Mouse (Mus musculus) midbrain, embryonic 10.5 days (tissue): ENCODE results near the gene 9130008F23Rik. TPM values are rescaled to one million over a fixed set of nuclear protein-coding genes. Genes with fewer than 3 reads are reported as not detected.

ENCODE experiments used
- DNase-seq: peaks from one replicate; pipeline ENCODE4 v3.0.0-alpha.2; 2017; ENCODE audit warnings: low spot score
- H3K27ac ChIP-seq: fragments of 300-500 bp; sonication (generic); replicated peaks from 2 replicates; pipeline ENCODE4 v1.5.1; 2016; ENCODE audit warnings: mild to moderate bottlenecking
- H3K27me3 ChIP-seq: fragments of 300-500 bp; sonication (generic); 2 replicates; pipeline ENCODE4 v1.6.1; 2016; ENCODE audit warnings: low read depth, mild to moderate bottlenecking; ENCODE audit not compliant: poor library complexity, severe bottlenecking
- H3K36me3 ChIP-seq: fragments of 300-500 bp; sonication (generic); 2 replicates; pipeline ENCODE4 v1.6.1; 2016; ENCODE audit warnings: mild to moderate bottlenecking, moderate library complexity
- H3K4me1 ChIP-seq: fragments of 300-500 bp; sonication (generic); 2 replicates; pipeline ENCODE4 v1.6.1; 2016
- H3K4me3 ChIP-seq: fragments of 300-500 bp; sonication (generic); 2 replicates; pipeline ENCODE4 v1.5.1; 2016; ENCODE audit warnings: mild to moderate bottlenecking, moderate library complexity
- H3K9me3 ChIP-seq: fragments of 300-500 bp; sonication (generic); replicated peaks from 2 replicates; pipeline ENCODE4 v1.6.1; 2016; ENCODE audit warnings: mild to moderate bottlenecking
- WGBS: fragments of 180-500 bp; shearing (Covaris S2); methylation state at CpG from one replicate; pipeline ENCODE4 v1.1.7; 2016; 5-methylcytosine and 5-hydroxymethylcytosine counted together
- polyA plus RNA-seq: library from polyadenylated mRNA; unstranded; fragments of >200 nt; fragmentation: Nextera tagmentation; extraction: Ambion mirVana; gene quantifications from 2 replicates; pipeline ENCODE4 v1.2.1, GENCODE M21; 2016

Gene 9130008F23Rik
- 0.85 and 1.3 TPM in 2 replicates for polyA plus RNA-seq

GRCm38 (mm10) chr17:40879924-40880691 lies at the start of gene 9130008F23Rik:
Gene 9130008F23Rik, minus strand, starts transcription at chr17:40880559.
- peaks cover 14% of the 10 kb centered on the region; the same call in 1 of the 2 replicates for H3K27me3 ChIP-seq
- H3K27ac ChIP-seq: peak within 1 kb of the TSS; percentile 84
- H3K4me3 ChIP-seq: peak within 1 kb of the TSS; percentile 64
- H3K9me3 ChIP-seq: no peaks in the 10 kb centered on the region
- peaks cover 15% of the 10 kb centered on the region for H3K4me1 ChIP-seq
- DNase-seq: peak; percentile 66
- under 1% methylated on average over 40 of the region's 40 CpGs for WGBS
- no peaks in the 10 kb centered on the region for H3K36me3 ChIP-seq

GRCm38 (mm10) chr17:40915499-40915898 lies 35.1 kb upstream of the 9130008F23Rik start:
- H3K27me3 ChIP-seq: no peaks in the 10 kb centered on the region
- no peaks in the 10 kb centered on the region for H3K4me1 ChIP-seq
- H3K27ac ChIP-seq: no peak overlapping the region
- no peak for DNase-seq
- H3K36me3 ChIP-seq: no peaks in the 10 kb centered on the region
- H3K4me3 ChIP-seq: no peak overlapping the region
- H3K9me3 ChIP-seq: no peaks in the 10 kb centered on the region
- 82% methylated on average over 2 of the region's 2 CpGs for WGBS

GRCm38 (mm10) chr17:40914250-40914649 lies 33.9 kb upstream of the 9130008F23Rik start, which contains the start of gene Glyatl3:
Gene Glyatl3, minus strand, starts transcription at chr17:40914350.
- Histone ChIP-seq H3K27me3 (no peaks in the 10 kb centered on the region), H3K4me3 (no peak within 1 kb of the TSS), H3K9me3 (no peaks in the 10 kb centered on the region), H3K4me1 (no peaks in the 10 kb centered on the region), H3K27ac (no peak within 1 kb of the TSS), H3K36me3 (no peaks in the 10 kb centered on the region)
- WGBS: 95% methylated on average over 2 of the region's 2 CpGs
- no peak for DNase-seq

- DNase-seq: peak; percentile 13
- no peaks in the 10 kb centered on the region for H3K27me3 ChIP-seq
- H3K27ac ChIP-seq: no peak overlapping the region
- H3K36me3 ChIP-seq: no peaks in the 10 kb centered on the region
- WGBS: 13% methylated on average over 14 of the region's 14 CpGs
- peaks cover 12% of the 10 kb centered on the region for H3K4me1 ChIP-seq
- H3K4me3 ChIP-seq: peak overlapping the region; percentile 39
- no peaks in the 10 kb centered on the region for H3K9me3 ChIP-seq
Measured at GRCm38 (mm10) chr17:40904721-40905154, 24.4 kb upstream of the 9130008F23Rik start.

- peak; percentile 12 for DNase-seq
- no peaks in the 10 kb centered on the region for H3K36me3 ChIP-seq
- H3K9me3 ChIP-seq: no peaks in the 10 kb centered on the region
- H3K27ac ChIP-seq: no peak overlapping the region
- H3K27me3 ChIP-seq: no peaks in the 10 kb centered on the region
- peak overlapping the region; percentile 39; the same call in 1 of the 2 replicates for H3K4me3 ChIP-seq
- whole genome bisulfite sequencing: 8% methylated on average over 11 of the region's 11 CpGs
- H3K4me1 ChIP-seq: peaks cover 12% of the 10 kb centered on the region
Measured at GRCm38 (mm10) chr17:40904056-40904597, 23.8 kb upstream of the 9130008F23Rik start.

GRCm38 (mm10) chr17:40903345-40903744 lies 23.0 kb upstream of the 9130008F23Rik start:
- no peak for DNase-seq
- Histone ChIP-seq H3K4me1 (peaks cover 12% of the 10 kb centered on the region), H3K36me3 (no peaks in the 10 kb centered on the region), H3K27me3 (no peaks in the 10 kb centered on the region), H3K4me3 (no peak overlapping the region), H3K9me3 (no peaks in the 10 kb centered on the region), H3K27ac (no peak overlapping the region)
- WGBS: 75% methylated on average over 4 of the region's 4 CpGs

GRCm38 (mm10) chr17:40899783-40900363 lies 19.5 kb upstream of the 9130008F23Rik start:
- Histone ChIP-seq H3K27ac (no peak overlapping the region), H3K27me3 (no peaks in the 10 kb centered on the region), H3K4me3 (no peak overlapping the region), H3K9me3 (no peaks in the 10 kb centered on the region), H3K36me3 (no peaks in the 10 kb centered on the region), H3K4me1 (peaks cover 11% of the 10 kb centered on the region)
- 41% methylated on average over 4 of the region's 4 CpGs for WGBS
- no peak for DNase-seq

- H3K9me3 ChIP-seq: no peaks in the 10 kb centered on the region
- no peak for DNase-seq
- H3K4me1 ChIP-seq: no peaks in the 10 kb centered on the region
- no peaks in the 10 kb centered on the region for H3K36me3 ChIP-seq
- no peaks in the 10 kb centered on the region for H3K27me3 ChIP-seq
- no peak overlapping the region for H3K27ac ChIP-seq
- H3K4me3 ChIP-seq: no peak overlapping the region
- WGBS: 77% methylated on average over 1 of the region's 1 CpGs
Measured at GRCm38 (mm10) chr17:40896863-40897262, 16.5 kb upstream of the 9130008F23Rik start.

GRCm38 (mm10) chr17:40887849-40888536 lies 7.6 kb upstream of the 9130008F23Rik start:
- Histone ChIP-seq H3K4me3 (no peak overlapping the region), H3K36me3 (no peaks in the 10 kb centered on the region), H3K27me3 (no peaks in the 10 kb centered on the region), H3K4me1 (no peaks in the 10 kb centered on the region), H3K27ac (no peak overlapping the region), H3K9me3 (no peaks in the 10 kb centered on the region)
- 80% methylated on average over 4 of the region's 4 CpGs for WGBS
- no peak for DNase-seq

- H3K4me1 ChIP-seq: peaks cover 5% of the 10 kb centered on the region; the same call in 1 of the 2 replicates
- no peak for DNase-seq
- 84% methylated on average over 4 of the region's 4 CpGs for WGBS
Measured at GRCm38 (mm10) chr17:40885155-40885554, 4.8 kb upstream of the 9130008F23Rik start.

GRCm38 (mm10) chr17:40882172-40882571 lies 1.8 kb upstream of the 9130008F23Rik start:
- WGBS: 90% methylated on average over 6 of the region's 6 CpGs
- Histone ChIP-seq H3K27me3 (peaks cover 14% of the 10 kb centered on the region; the same call in 1 of the 2 replicates), H3K4me1 (peaks cover 15% of the 10 kb centered on the region), H3K27ac (no peak overlapping the region), H3K9me3 (no peaks in the 10 kb centered on the region), H3K4me3 (no peak overlapping the region), H3K36me3 (no peaks in the 10 kb centered on the region)
- no peak for DNase-seq

More at GRCm38 (mm10) chr17:40885155-40885554, 4.8 kb upstream of the 9130008F23Rik start:
- Histone ChIP-seq H3K9me3 (no peaks in the 10 kb centered on the region), H3K27ac (no peak overlapping the region), H3K27me3 (0 out of 2 replicates have a peak, but pooled peaks cover 4% of the 10 kb centered on the region), H3K36me3 (no peaks in the 10 kb centered on the region), H3K4me3 (no peak overlapping the region)

- H3K4me3 ChIP-seq: peak overlapping the region; percentile 64
- peaks cover 15% of the 10 kb centered on the region for H3K4me1 ChIP-seq
- DNase-seq: no peak
- no peaks in the 10 kb centered on the region for H3K9me3 ChIP-seq
- peak overlapping the region; percentile 84; the same call in 1 of the 2 replicates for H3K27ac ChIP-seq
- WGBS: 6% methylated on average over 6 of the region's 6 CpGs
- H3K36me3 ChIP-seq: no peaks in the 10 kb centered on the region
- peaks cover 14% of the 10 kb centered on the region; the same call in 1 of the 2 replicates for H3K27me3 ChIP-seq
Measured at GRCm38 (mm10) chr17:40879528-40879923, 833 bp downstream of the 9130008F23Rik start.
